Comparison of ENCODE assay signal across 16 mouse cellular contexts in the genomic region with DNA sequence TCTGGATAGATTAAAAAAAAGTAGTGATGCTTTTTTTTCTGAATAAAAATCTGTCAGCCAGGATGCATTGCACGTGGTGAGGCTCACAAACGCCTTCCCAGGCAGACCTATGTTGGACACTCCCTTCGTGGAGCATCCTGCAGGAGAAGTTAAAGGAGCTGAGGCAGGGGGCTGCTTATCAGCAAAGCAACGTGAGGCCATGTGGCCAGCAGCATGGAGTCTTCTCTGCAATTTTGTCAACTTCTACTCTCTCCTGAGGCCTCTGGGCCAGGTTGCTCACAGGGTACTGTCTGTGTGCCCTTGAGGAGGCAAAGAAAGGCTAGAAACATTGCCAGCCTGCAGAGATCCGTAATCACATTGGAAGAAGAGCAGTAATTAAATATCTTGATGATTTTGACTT.
"Had no signal": no experiment of that assay in that cellular context is flagged by ENCODE, and none has a peak within 500 bp of the region (broad histone marks: within the 10 kb centered on the region; RNA-seq: fewer than 3 reads in every experiment).

No protein-coding gene starts in this region.

- H3K9me3 ChIP-seq: neural tube, embryonic 13.5 days; neural tube, embryonic 15.5 days; stomach, embryonic 15.5 days had no signal

- H3K9ac ChIP-seq: neural tube, embryonic 13.5 days; neural tube, embryonic 15.5 days; stomach, embryonic 15.5 days had no signal

- H3K27ac ChIP-seq: neural tube, embryonic 13.5 days; neural tube, embryonic 15.5 days; stomach, embryonic 15.5 days; stomach, postnatal 0 days had no signal

- H3K4me1 ChIP-seq: stomach, embryonic 15.5 days had no signal

- H3K36me3 ChIP-seq: neural tube, embryonic 13.5 days; neural tube, embryonic 15.5 days; stomach, embryonic 15.5 days had no signal

- H3K4me3 ChIP-seq: neural tube, embryonic 13.5 days; neural tube, embryonic 15.5 days; stomach, embryonic 15.5 days had no signal

- DNase-seq: retina, postnatal 1 day; right cerebral cortex, adult 18-20 months; right cerebral cortex, postnatal 14 days; right cerebral cortex, postnatal 25 days; right cerebral cortex, postnatal 4 days; spleen, adult 18-20 months; thymus, adult 18-20 months; thymus, adult 2 months; thymus, postnatal 14 days; thymus, postnatal 25 days; thymus, postnatal 36 days; thymus, postnatal 4 days had no signal

- H3K27me3 ChIP-seq: neural tube, embryonic 13.5 days; neural tube, embryonic 15.5 days; stomach, embryonic 15.5 days had no signal

- H3K4me2 ChIP-seq: neural tube, embryonic 13.5 days; neural tube, embryonic 15.5 days; stomach, embryonic 15.5 days had no signal
